ENCODE assay signal across 8 mouse cellular contexts in the genomic region with DNA sequence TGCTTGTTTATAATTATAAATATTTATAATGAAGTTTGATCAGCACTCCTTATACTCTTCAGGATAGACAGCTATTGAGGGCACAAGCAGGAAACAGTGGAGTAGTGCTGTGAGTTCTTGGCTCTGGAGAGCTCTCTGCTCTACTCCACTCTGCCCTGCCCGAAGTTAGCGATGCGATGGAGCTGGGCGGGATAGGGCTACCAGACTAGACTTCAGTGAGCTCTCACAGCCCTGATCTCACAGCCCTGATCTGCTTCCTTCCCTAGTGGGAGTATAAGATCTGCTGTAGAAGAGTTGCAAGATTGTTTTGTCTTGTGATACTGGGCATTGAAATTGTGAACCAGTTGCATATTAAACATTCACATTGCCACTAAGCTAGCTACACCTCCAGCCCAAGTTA. TPM values are rescaled to one million over a fixed set of nuclear protein-coding genes. Genes with fewer than 3 reads are reported as not detected.
DNase-seq lines count a peak whose midpoint lies in the region; ATAC-seq lines count a peak whose summit lies in the region.

No protein-coding gene starts in this region.

- H3K9ac ChIP-seq in forebrain, embryonic 12.5 days, result peak overlapping the region; percentile 97
- H3K9ac ChIP-seq in kidney, embryonic 15.5 days, result peak overlapping the region; percentile 96
- peak overlapping the region; percentile 60 for H3K9ac ChIP-seq in midbrain, embryonic 13.5 days (replicated peaks)

- H3K4me2 ChIP-seq in forebrain, embryonic 12.5 days, result peak overlapping the region; percentile 99
- peak overlapping the region; percentile 95 for H3K4me2 ChIP-seq in kidney, embryonic 15.5 days
- peak overlapping the region; percentile 100 for H3K4me2 ChIP-seq in midbrain, embryonic 13.5 days (replicated peaks)

- H3K36me3 ChIP-seq in forebrain, embryonic 12.5 days (replicated peaks), result peaks cover 39% of the 10 kb centered on the region
- H3K36me3 ChIP-seq in kidney, embryonic 15.5 days, result peaks cover 57% of the 10 kb centered on the region
- peaks cover 37% of the 10 kb centered on the region for H3K36me3 ChIP-seq in midbrain, embryonic 13.5 days

- peak; percentile 30 for DNase-seq in CD4-positive, CD25-positive, alpha-beta regulatory T cell, adult 2 months (ENCODE audit: low read depth, low spot score)
- DNase-seq in 3T3-L1 (ENCODE audit: low read depth, low spot score), result peak; percentile 25
- DNase-seq in urinary bladder, postnatal 4 days (ENCODE audit: low spot score in 2 of 2), result no peak
- DNase-seq in left cerebral cortex, adult 8-10 months (ENCODE audit: low spot score in 2 of 2), result no peak

- H3K27me3 ChIP-seq in forebrain, embryonic 12.5 days, result no peaks in the 10 kb centered on the region
- no peaks in the 10 kb centered on the region for H3K27me3 ChIP-seq in kidney, embryonic 15.5 days
- H3K27me3 ChIP-seq in midbrain, embryonic 13.5 days, result no peaks in the 10 kb centered on the region

- no peak for ATAC-seq in CD4-positive, CD25-positive, alpha-beta regulatory T cell, adult 4 months
- ATAC-seq in forebrain, embryonic 12.5 days (ENCODE audit: low FRiP score), result no peak
- ATAC-seq in kidney, embryonic 15.5 days (replicated peaks; ENCODE audit: low FRiP score), result no peak
- ATAC-seq in midbrain, embryonic 13.5 days, result no peak

- WGBS in forebrain, embryonic 12.5 days, result 75% methylated on average over 4 of the region's 4 CpGs
- 18% methylated on average over 4 of the region's 4 CpGs for WGBS in kidney, embryonic 15.5 days
- 47% methylated on average over 4 of the region's 4 CpGs for WGBS in midbrain, embryonic 13.5 days

- H3K4me1 ChIP-seq in forebrain, embryonic 12.5 days, result peaks cover 49% of the 10 kb centered on the region
- H3K4me1 ChIP-seq in kidney, embryonic 15.5 days, result peaks cover 42% of the 10 kb centered on the region
- H3K4me1 ChIP-seq in midbrain, embryonic 13.5 days (replicated peaks), result peaks cover 55% of the 10 kb centered on the region

- no peak overlapping the region for H3K27ac ChIP-seq in forebrain, embryonic 12.5 days
- H3K27ac ChIP-seq in kidney, embryonic 15.5 days, result no peak overlapping the region
- no peak overlapping the region for H3K27ac ChIP-seq in midbrain, embryonic 13.5 days

- H3K4me3 ChIP-seq in forebrain, embryonic 12.5 days (replicated peaks), result peak overlapping the region; percentile 95
- peak overlapping the region; percentile 92 for H3K4me3 ChIP-seq in kidney, embryonic 15.5 days (replicated peaks)
- peak overlapping the region; percentile 71 for H3K4me3 ChIP-seq in midbrain, embryonic 13.5 days (replicated peaks)

- H3K9me3 ChIP-seq in forebrain, embryonic 12.5 days, result no peaks in the 10 kb centered on the region
- H3K9me3 ChIP-seq in kidney, embryonic 15.5 days (replicated peaks), result no peaks in the 10 kb centered on the region
- no peaks in the 10 kb centered on the region for H3K9me3 ChIP-seq in midbrain, embryonic 13.5 days

RNA-seq across cellular contexts. Expression of gene Ppp1r15b, which starts 3.9 kb away (rescaled TPM):
- polyA plus RNA-seq in CD4-positive, CD25-positive, alpha-beta regulatory T cell, adult 4 months (2017; shearing (Covaris generic)), result 10 to 100 TPM; 20.6 to 21.8 TPM
- 58.3 and 63.5 TPM in 2 replicates for polyA plus RNA-seq in forebrain, embryonic 12.5 days (2016; fragmentation: Nextera tagmentation; extraction: Ambion mirVana)
- 42.1 and 42.2 TPM in 2 replicates for polyA plus RNA-seq in kidney, embryonic 15.5 days (2015; fragmentation: Nextera tagmentation; extraction: Ambion mirVana)
- 33.2 and 34.3 TPM in 2 replicates for polyA plus RNA-seq in midbrain, embryonic 13.5 days (2015; fragmentation: Nextera tagmentation; extraction: Ambion mirVana)
- 10 to 100 TPM; 41.0 to 43.6 (median 42.0) TPM for total RNA-seq in left cerebral cortex, adult 8-10 months (2022)

RNA-seq across cellular contexts. Expression of gene Plekha6, which starts 29.1 kb away (rescaled TPM):
- not detected for polyA plus RNA-seq in CD4-positive, CD25-positive, alpha-beta regulatory T cell, adult 4 months (2017; shearing (Covaris generic))
- 20.3 and 20.6 TPM in 2 replicates for polyA plus RNA-seq in forebrain, embryonic 12.5 days (2016; fragmentation: Nextera tagmentation; extraction: Ambion mirVana)
- 6.9 and 8.4 TPM in 2 replicates for polyA plus RNA-seq in kidney, embryonic 15.5 days (2015; fragmentation: Nextera tagmentation; extraction: Ambion mirVana)
- polyA plus RNA-seq in midbrain, embryonic 13.5 days (2015; fragmentation: Nextera tagmentation; extraction: Ambion mirVana), result 25.4 and 28.5 TPM in 2 replicates
- 10 to 100 TPM; 83.6 to 89.6 (median 88.4) TPM for total RNA-seq in left cerebral cortex, adult 8-10 months (2022)

Comparison
In these comparisons a context has a peak if more than half of its experiments do, and no peak if none do; other contexts are left out.
1. DNase-seq: peak in CD4-positive, CD25-positive, alpha-beta regulatory T cell, adult 2 months (single experiment) and 3T3-L1 (single experiment); none in urinary bladder, postnatal 4 days (0 of 2) and left cerebral cortex, adult 8-10 months (0 of 2).
2. Peak in every context shown above with its lines, with median percentiles within 50 percentile points of each other: H3K4me2 ChIP-seq, H3K4me3 ChIP-seq and H3K9ac ChIP-seq.